Mouse (Mus musculus) forebrain, embryonic 14.5 days (tissue): ENCODE results near the gene Phc2. TPM values are rescaled to one million over a fixed set of nuclear protein-coding genes. Genes with fewer than 3 reads are reported as not detected.

Source experiments
- ATAC-seq: fragments of 200-750 bp; cut with Nextera tagmentation; 2 replicates; pipeline ENCODE4 v1.8.0; 2017; ENCODE audit warnings: mild to moderate bottlenecking, moderate library complexity
- DNase-seq: peaks from one replicate; pipeline ENCODE4 v3.0.0-alpha.2; 2015; ENCODE audit warnings: low spot score
- H3K27ac ChIP-seq: fragments of 300-500 bp; sonication (generic); 2 replicates; pipeline ENCODE4 v1.5.1; 2014; ENCODE audit warnings: low read depth, mild to moderate bottlenecking, control low read depth, low read length, moderate library complexity
- H3K27me3 ChIP-seq: fragments of 300-500 bp; sonication (generic); replicated peaks from 2 replicates; pipeline ENCODE4 v1.6.1; 2014; ENCODE audit warnings: low read length, control low read depth, mixed read lengths; ENCODE audit not compliant: control insufficient read depth, insufficient read depth
- H3K36me3 ChIP-seq: fragments of 300-500 bp; sonication (generic); 2 replicates; pipeline ENCODE4 v1.6.1; 2014; ENCODE audit warnings: low read length, control low read depth; ENCODE audit not compliant: control insufficient read depth, insufficient read depth
- H3K4me1 ChIP-seq: fragments of 300-500 bp; sonication (generic); 2 replicates; pipeline ENCODE4 v1.6.1; 2014; ENCODE audit warnings: antibody characterized with exemption, low read length, control low read depth; ENCODE audit not compliant: control insufficient read depth, insufficient read depth
- H3K4me2 ChIP-seq: fragments of 300-500 bp; sonication (generic); 2 replicates; pipeline ENCODE4 v1.6.1; 2014; ENCODE audit warnings: mild to moderate bottlenecking, control low read depth, low read length
- H3K4me3 ChIP-seq: fragments of 300-500 bp; sonication (generic); 2 replicates; pipeline ENCODE4 v1.5.1; 2014; ENCODE audit warnings: low read depth, low read length, control low read depth
- H3K9ac ChIP-seq: fragments of 300-500 bp; sonication (generic); 2 replicates; pipeline ENCODE4 v1.6.1; 2014; ENCODE audit warnings: mild to moderate bottlenecking, low read length, control low read depth, moderate library complexity
- H3K9me3 ChIP-seq: fragments of 300-500 bp; sonication (generic); replicated peaks from 2 replicates; pipeline ENCODE4 v1.6.1; 2016; ENCODE audit warnings: low read length, control low read depth, mixed read lengths; ENCODE audit not compliant: control insufficient read depth
- WGBS: fragments of 180-500 bp; shearing (Covaris S2); extraction: QIAGEN DNeasy Blood & Tissue Kit; methylation state at CpG from one replicate; pipeline ENCODE4 v1.1.7; 2014; 5-methylcytosine and 5-hydroxymethylcytosine counted together
- polyA plus RNA-seq: library from polyadenylated mRNA; unstranded; fragments of >200 nt; fragmentation: Nextera tagmentation; extraction: Ambion mirVana; gene quantifications from 2 replicates; pipeline ENCODE4 v1.2.1, GENCODE M21; 2014

Gene Phc2
- polyA plus RNA-seq, 1 experiment from 2014 or later = 35.3 TPM

DNA sequence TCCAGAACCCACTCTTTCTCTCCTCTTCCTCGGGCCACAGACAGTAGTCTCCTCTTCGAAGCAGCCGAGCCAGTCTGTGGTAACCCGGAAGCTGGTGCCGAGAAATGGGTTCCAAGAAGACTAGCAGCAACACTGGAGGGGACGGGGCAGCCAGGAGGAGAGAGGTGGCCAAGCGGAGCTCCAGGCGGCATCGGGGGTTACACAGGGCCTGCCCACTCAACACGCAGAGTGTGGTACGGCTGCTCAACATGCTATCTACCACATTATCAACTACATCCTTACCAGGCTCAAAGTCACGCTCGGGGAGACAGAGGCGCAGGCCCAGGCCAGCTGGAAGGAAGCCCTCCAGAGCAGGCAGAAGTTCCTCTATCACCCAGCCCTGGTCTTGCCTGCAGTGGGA, 38.7 kb upstream of the Phc2 start:
- 88% methylated on average over 14 of the region's 14 CpGs for WGBS
- Histone ChIP-seq H3K9me3 (no peaks in the 10 kb centered on the region), H3K9ac (no peak overlapping the region)

GRCm38 (mm10) chr4:128617363-128618120, 37.0 kb upstream of the Phc2 start:
- WGBS = 74% methylated on average over 17 of the region's 17 CpGs
- no peaks in the 10 kb centered on the region for H3K4me1 ChIP-seq
- no peak overlapping the region for H3K4me3 ChIP-seq
- no peak for DNase-seq
- ATAC-seq = no peak
- H3K9me3 ChIP-seq = no peaks in the 10 kb centered on the region
- no peak overlapping the region for H3K9ac ChIP-seq
- H3K27ac ChIP-seq = no peak overlapping the region
- no peak overlapping the region for H3K4me2 ChIP-seq
- no peaks in the 10 kb centered on the region for H3K36me3 ChIP-seq
- H3K27me3 ChIP-seq = no peaks in the 10 kb centered on the region

More for the DNA sequence above, 38.7 kb upstream of the Phc2 start:
- H3K27me3 ChIP-seq = no peaks in the 10 kb centered on the region
- no peak overlapping the region for H3K4me2 ChIP-seq
- H3K4me1 ChIP-seq = no peaks in the 10 kb centered on the region
- H3K4me3 ChIP-seq = no peak overlapping the region
- ATAC-seq (no peak), DNase-seq (no peak)
- H3K36me3 ChIP-seq = no peaks in the 10 kb centered on the region
- H3K27ac ChIP-seq = no peak overlapping the region

GRCm38 (mm10) chr4:128618246-128618911, 36.1 kb upstream of the Phc2 start, which contains the start of gene Tlr12:
Tlr12 (minus strand) TSS chr4:128618619.
- WGBS = 78% methylated on average over 13 of the region's 15 CpGs
- H3K9me3 ChIP-seq = no peaks in the 10 kb centered on the region
- H3K36me3 ChIP-seq = no peaks in the 10 kb centered on the region
- no peak within 1 kb of the TSS for H3K9ac ChIP-seq
- DNase-seq (no peak), ATAC-seq (no peak)
- H3K4me3 ChIP-seq = no peak within 1 kb of the TSS
- no peaks in the 10 kb centered on the region for H3K27me3 ChIP-seq
- no peak within 1 kb of the TSS for H3K27ac ChIP-seq
- H3K4me1 ChIP-seq = no peaks in the 10 kb centered on the region
- no peak within 1 kb of the TSS for H3K4me2 ChIP-seq

DNA sequence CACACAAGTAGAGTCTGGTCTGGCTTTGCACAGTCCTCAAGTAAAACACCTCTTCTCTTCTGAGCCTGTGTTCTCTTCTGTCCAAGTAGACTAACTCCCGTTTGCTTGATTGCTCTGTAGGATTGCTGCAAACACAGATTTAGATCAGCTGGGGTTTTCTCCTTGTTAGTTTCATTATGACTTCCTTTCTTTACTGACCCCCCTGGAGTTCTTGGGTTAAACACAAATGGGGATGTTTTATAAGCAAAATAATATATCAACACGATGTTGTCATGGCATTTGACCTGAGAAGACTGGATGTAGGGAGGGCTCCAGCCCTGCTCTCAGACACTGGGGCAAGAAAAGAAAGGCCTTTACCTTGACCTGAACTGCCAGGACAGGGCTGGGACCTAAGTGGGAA, 35.5 kb upstream of the Phc2 start:
- H3K27me3 ChIP-seq = no peaks in the 10 kb centered on the region
- 61% methylated on average over 2 of the region's 2 CpGs for WGBS
- H3K27ac ChIP-seq = no peak overlapping the region
- no peaks in the 10 kb centered on the region for H3K4me1 ChIP-seq
- no peaks in the 10 kb centered on the region for H3K36me3 ChIP-seq
- no peak for ATAC-seq
- no peak overlapping the region for H3K4me2 ChIP-seq
- H3K9ac ChIP-seq = no peak overlapping the region
- no peaks in the 10 kb centered on the region for H3K9me3 ChIP-seq
- no peak overlapping the region for H3K4me3 ChIP-seq
- DNase-seq = no peak

DNA sequence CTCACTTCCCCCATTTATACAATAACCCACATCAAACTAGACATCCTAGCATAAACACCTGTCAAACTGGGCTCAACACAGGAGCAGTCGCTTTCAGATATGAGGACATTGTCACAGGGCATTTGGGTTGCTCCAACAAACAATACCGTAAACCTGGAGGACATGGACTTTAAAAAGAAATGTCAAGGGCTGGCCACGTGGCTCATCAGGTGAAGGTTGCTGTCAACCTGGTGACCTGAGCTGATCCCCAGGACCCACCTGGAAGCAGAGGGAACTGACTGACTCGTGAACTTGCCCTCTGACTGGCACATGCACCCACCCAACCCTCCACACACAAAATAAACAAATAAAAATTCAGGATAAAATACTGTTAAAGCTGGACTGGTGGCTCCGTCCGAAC, 33.9 kb upstream of the Phc2 start:
- DNase-seq = no peak
- Histone ChIP-seq H3K27ac (no peak overlapping the region), H3K4me2 (no peak overlapping the region), H3K9me3 (no peaks in the 10 kb centered on the region), H3K4me3 (no peak overlapping the region), H3K27me3 (no peaks in the 10 kb centered on the region), H3K36me3 (no peaks in the 10 kb centered on the region), H3K9ac (no peak overlapping the region), H3K4me1 (no peaks in the 10 kb centered on the region)
- WGBS = 88% methylated on average over 6 of the region's 6 CpGs
- ATAC-seq = no peak

DNA sequence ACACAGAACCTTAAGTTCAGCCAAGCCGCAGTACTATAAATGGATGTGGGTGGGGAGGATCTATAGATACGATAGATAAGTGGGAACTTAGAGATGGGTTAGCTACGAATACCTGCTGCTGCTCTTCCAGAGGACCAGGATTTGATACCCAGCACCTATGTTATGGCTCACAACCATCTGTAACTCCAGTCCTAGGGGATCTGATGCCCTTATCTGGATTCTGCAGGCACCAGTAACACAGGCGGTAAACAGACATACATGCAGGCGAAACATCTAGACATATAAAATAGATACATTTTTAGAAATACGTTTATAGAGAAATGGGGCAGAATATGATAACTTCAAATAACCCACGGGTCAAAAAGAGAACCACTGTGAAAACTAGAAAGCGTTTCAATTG, 33.4 kb upstream of the Phc2 start:
- WGBS = 91% methylated on average over 8 of the region's 8 CpGs
- Histone ChIP-seq H3K9ac (no peak overlapping the region), H3K9me3 (no peaks in the 10 kb centered on the region), H3K4me1 (no peaks in the 10 kb centered on the region), H3K27me3 (no peaks in the 10 kb centered on the region), H3K4me2 (no peak overlapping the region), H3K4me3 (no peak overlapping the region), H3K27ac (no peak overlapping the region), H3K36me3 (no peaks in the 10 kb centered on the region)
- DNase-seq (no peak), ATAC-seq (no peak)

DNA sequence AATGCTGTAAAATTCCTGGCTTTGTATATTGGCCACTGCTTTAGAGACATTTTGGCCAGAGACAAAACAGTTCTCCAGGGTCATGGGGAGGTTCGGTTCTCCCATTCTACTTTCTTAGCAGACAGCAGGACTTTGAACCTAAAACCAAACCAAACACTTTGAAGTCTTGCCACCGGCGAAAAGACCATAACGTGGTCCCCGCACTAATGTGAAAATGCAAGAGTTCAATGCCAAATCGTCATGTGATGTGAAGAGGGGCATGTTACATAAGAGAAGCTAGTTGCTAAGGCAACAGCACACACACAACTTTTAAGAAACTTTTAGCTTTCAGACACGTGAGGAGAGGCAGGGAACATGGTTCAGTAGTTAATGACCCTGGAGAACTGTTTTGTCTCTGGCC, 19.1 kb upstream of the Phc2 start:
- Histone ChIP-seq H3K4me2 (no peak overlapping the region), H3K4me3 (no peak overlapping the region), H3K9me3 (no peaks in the 10 kb centered on the region), H3K4me1 (peaks cover 4% of the 10 kb centered on the region; the same call in 1 of the 2 replicates), H3K9ac (no peak overlapping the region), H3K27me3 (no peaks in the 10 kb centered on the region), H3K36me3 (no peaks in the 10 kb centered on the region), H3K27ac (no peak overlapping the region)
- 72% methylated on average over 7 of the region's 7 CpGs for WGBS
- DNase-seq (no peak), ATAC-seq (no peak)

DNA sequence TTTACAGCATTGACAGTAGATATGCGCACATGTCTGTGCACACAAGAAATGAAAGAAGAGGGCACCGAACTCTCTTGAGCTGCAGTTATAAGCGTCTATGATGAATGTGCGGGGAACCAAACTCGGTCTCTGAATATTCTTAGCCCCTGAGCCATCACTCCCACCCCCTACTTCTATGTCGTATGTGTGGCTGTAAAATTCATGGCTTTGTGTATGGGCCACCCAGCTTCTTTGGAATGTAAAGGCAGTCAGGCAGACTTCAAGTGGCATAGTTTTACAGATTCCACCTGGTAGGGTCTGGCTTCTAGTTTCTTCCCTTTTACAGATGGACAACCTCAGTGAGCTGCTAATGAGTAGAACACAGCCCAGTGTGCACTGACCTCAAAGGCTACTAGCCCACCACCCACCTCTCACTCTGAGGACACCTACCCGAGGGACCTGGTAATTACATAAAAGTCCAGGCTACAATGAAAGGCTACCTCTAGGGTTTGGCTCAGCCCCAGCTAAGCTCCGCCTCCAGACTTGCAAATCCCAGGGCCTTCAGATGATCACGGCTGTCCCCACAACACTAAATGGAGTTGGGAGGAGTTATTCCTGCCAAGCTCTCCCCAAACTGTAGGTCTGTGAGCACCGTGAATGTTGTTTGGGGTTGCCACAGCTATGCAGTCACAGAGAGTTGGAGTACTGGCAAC, 18.5 kb upstream of the Phc2 start:
- no peak overlapping the region for H3K27ac ChIP-seq
- DNase-seq (peak; percentile 40), ATAC-seq (no peak)
- 56% methylated on average over 10 of the region's 10 CpGs for WGBS
- no peaks in the 10 kb centered on the region for H3K9me3 ChIP-seq
- H3K4me1 ChIP-seq = peaks cover 4% of the 10 kb centered on the region; the same call in 1 of the 2 replicates
- H3K4me2 ChIP-seq = no peak overlapping the region
- H3K27me3 ChIP-seq = no peaks in the 10 kb centered on the region
- no peaks in the 10 kb centered on the region for H3K36me3 ChIP-seq
- H3K4me3 ChIP-seq = no peak overlapping the region
- H3K9ac ChIP-seq = no peak overlapping the region

GRCm38 (mm10) chr4:128637250-128637649, 17.3 kb upstream of the Phc2 start:
- ATAC-seq (no peak), DNase-seq (no peak)
- no peak overlapping the region for H3K9ac ChIP-seq
- H3K4me1 ChIP-seq = peaks cover 4% of the 10 kb centered on the region; the same call in 1 of the 2 replicates
- no peak overlapping the region for H3K4me3 ChIP-seq
- 76% methylated on average over 11 of the region's 11 CpGs for WGBS
- H3K27ac ChIP-seq = no peak overlapping the region
- H3K27me3 ChIP-seq = no peaks in the 10 kb centered on the region
- H3K9me3 ChIP-seq = no peaks in the 10 kb centered on the region
- H3K36me3 ChIP-seq = no peaks in the 10 kb centered on the region
- H3K4me2 ChIP-seq = no peak overlapping the region
